Mouse (Mus musculus) regulatory T cell (primary cell): ENCODE results near the gene Stac3.

Experiments
- in situ Hi-C: fragments of 300-600 bp; cut with MboI, MseI; formaldehyde crosslinking; loops from one replicate; pipeline ENCODE4 v1.15.1; 2025; ENCODE audit warnings: high pct_unique_total_duplicates

The Stac3 gene

DNA sequence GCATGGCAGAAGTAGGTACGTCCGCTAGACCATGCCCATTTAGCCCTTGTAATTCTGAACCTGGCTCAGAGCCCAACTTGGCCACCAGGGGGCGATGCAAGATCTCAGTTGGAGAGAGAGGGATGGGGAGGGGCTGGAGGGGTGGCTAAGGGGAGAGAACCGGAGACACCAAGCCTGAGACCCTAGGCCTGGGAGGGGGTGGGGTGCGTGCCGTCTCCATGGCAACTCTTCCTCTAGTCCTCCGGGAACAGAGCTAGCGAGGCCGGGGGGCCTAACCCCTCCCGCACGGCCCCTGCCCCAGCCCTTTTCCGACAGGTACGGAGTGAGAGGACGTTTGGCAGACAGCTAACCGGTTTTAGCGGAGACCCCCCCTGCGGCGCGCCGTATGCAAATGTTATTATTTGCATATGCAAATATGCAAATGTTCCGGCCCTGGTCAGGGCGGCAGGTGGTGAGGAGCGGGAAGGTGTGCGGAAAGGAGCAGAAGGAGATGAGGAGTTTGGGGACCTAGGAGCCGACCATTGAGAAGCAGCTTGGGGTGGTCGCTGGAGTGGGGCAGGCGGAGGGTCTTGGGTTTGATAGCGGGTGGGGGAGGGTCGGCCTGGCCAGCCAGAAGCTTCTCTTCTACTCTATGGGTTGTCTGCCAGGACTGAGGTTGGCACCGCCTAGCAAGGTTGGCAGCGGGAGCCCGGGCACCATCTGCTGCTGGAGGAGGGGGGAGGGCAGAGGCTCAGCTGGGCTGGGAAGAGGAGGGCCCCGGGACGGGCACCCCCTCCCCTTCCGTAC is 7.8 kb downstream of the Stac3 start:
- in situ Hi-C loops = loop anchor here (5.0 kb wide), 1 partner anchor 33 kb away; no protein-coding TSS in a partner anchor

DNA sequence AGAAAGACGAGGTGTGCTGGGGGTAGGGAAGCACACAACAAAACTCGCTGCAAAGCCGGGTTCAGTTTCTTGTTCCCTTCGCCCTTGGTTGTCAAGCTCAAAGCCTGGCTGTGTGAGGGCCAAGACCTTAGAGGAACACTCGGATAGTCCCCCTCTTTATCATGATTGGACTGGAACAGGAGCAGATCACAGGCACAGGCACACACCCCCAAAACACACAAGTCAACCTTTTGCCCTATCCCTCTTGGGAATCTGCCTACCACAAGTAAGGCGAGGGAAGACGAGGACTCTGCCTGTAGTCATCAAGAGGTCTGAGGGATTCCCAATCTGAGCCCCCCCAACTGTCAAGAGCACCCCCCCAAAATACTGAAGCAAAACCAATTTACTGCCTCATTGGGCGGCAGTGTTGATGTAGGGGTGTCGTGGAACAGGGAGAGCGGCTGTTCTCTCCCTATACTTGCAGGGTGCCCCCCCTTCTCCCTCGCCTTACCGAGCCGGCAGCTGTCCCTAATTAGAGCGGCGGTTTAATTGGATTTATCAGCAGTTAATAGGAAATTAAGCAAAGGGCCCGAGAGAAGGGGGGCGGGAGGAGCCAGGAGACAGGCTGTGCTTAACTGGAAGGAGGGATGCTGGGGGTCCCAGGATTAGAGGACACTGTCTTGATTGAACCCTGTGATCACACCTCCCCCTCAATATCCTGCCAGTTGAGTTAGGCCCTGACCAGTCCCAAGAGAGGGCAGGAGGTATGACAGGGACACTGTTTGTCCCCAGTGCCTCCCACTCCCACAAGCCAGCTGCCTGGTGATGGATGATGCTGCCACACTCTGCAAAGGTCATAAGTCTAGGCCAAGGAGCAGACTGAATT is 8.6 kb downstream of the Stac3 start:
- in situ Hi-C loops = loop anchor here (5.0 kb wide), 1 partner anchor 32 kb away; no protein-coding TSS in a partner anchor

DNA sequence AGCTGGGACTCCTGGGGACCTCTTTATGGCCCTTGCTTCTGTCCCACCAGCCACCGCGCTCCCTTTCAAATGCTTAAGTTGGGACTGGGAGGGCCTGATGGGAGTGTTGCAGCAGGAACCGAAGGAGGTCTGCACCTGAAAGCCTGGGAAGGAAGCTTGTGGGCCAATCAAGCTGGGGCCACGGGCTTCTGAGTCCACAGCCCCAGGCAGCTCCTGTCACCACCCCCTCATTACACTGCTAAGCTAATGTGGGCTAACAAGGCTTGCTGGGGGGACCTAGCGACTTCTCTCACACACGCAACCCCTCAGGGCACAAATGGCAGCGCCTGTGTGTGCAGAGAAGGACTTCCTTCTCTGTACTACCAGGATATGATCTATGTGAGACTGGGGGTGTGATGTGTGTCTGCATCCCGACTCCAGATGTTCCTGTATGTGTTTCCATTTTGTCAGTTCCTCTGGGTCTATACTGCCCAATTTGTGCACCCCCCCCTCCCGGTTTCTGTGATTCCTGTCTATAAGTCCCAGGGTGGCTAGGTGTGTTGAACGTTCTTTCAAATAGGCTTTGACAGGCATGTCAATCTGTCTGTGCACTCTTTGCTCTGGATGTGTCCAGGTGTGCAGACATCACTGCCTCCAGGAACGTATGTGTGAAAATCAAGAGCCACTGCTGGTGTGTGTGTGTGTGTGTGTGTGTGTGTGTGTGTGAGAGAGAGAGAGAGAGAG is 9.6 kb downstream of the Stac3 start:
- in situ Hi-C loops = no loop called here

DNA sequence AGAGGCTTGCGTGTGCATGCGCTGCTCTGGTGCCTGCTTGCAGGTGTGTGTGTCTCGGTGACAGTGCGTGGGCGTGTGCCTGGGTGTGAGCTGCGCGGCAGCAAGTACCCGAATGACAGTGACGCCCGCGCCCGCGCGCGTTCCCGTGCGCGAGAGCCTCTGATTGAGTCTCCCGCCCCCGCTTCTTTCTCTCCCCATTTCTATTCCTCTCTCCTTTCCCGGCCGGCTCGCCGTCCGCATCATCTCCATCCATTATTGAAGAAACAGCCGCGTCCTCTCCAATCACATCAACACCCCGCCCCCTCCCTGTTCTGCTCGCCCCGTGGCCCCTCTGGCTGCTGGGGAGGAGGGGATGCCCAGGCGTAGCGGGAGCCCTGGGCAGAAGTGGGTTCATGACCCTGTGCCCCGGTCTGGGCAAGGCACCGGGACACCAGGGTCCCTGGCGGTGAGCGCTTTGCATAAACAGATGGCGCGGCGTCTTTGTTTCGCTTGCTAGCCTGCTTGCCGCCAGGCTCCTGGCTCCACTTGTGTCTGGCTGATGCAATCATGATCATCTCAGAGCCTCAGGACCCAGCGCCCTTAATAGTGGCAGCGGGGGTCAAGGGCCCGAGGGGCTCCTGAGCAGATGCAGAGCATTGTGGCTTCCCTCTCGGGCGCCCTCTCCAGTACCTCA is 10.3 kb downstream of the Stac3 start:
- in situ Hi-C loops = no loop called here

DNA sequence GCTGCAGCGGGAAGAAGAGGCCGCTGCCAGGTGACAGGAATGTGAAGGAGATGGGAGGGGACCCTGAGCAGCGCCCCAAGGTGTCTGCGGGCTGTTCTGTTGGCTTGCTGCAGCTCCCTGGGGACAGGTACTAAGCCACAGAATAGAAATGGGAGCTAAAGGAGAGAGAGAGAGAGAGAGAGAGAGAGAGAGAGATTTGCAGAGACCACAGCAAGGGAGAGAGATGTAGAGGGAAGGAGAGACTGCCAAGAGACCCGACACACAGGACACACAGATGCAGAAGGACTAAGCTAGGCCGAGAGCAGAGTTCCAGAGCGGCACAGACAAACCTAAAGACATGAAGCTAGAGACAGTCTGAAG is 10.8 kb downstream of the Stac3 start:
- in situ Hi-C loops = no loop called here

DNA sequence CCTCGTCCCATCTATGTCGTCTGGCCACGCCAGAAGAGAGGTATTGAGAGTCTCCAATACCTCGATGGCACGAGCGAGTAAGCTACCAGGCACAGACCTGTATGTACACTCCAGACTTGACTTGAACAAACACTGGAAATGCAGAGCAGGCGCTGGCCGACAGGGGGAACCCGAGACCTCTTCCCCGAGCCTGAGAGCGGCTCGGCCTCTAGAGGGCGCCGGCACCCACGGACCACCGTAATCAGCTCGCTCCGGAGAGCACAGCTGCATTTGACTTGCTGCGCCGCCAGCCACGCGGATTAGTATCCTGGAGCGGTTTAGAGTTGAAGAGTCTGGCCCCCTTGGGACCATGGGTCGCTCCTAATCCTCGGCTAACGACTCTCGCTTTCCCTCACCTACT is 11.3 kb downstream of the Stac3 start:
- in situ Hi-C loops = no loop called here

DNA sequence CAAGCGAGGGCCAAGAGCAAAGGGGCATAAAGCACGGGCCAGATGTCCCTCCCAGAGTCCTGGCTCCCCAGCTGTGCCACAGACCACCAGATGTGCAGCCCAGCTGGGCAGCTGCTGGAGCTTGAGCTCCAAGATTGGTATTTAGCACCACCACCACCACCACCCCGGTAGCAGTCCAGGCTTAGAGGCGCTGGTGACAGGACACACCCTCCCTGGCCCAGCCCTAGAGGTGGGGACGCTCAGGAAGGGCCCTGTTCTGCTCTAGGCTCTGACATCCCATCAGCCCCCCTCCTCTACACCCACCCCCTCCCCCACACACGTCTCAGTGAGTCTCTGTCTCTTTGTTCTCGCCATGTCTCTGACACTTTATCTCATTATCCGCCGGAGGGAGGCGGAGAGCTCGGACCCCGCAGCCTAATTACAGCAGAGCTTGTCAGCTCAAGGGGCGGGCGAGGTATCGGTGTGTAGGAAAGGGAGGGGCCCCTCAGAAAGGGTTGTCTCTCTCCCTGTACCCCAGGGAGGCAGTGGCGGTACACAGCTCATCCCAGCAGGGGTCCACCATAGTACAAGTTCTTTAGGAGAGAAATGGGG is 12.1 kb downstream of the Stac3 start:
- in situ Hi-C loops = no loop called here

DNA sequence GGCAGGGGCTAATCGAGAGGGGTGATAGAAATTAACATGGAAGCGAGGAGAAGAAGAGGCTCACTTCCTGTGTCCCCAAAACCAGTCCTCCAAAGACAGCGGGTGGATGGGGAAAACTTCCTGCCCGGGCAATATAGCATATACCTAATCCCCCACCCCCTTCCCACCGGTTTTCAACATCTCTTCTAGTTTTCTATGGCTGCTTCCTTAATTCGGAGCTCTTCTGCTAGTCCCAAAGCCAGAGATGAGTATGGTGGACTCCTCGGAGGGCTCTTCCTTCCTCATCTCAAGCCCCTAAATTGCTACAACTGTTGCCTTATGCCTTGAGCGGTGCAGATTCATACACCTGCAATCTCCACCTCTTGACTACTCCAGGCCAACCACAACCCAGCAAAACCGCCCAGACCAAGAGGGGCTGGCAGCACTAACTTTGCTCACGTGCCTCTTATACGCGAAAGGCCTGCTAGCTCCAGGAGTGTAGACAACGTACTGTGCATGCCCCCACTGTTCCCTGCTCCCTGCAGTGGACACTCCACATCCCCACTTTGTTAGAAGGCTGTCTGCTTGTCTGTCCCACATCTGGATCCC is 12.7 kb downstream of the Stac3 start:
- in situ Hi-C loops = no loop called here

DNA sequence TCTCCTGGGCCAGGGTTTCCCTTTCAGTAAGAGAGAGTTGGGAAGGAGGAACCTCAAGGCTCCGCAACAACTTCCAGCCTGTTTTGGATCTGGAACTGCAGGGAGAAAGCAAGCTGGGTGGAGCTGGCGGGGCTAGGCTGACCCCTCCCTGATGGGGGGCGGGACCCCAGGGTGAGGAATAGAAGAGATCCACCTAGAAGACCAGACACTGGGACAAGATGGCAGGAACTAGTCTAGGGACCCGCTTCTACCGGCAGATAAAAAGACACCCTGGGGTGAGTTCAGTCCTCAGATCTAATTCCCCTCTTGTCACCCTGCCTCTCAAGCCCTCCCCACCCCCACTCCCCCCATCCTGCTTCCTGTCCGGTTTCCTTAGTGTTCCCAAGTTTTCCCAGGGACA is 13.3 kb downstream of the Stac3 start, which contains the start of gene Ndufa4l2:
TSS of gene Ndufa4l2 (plus strand) at position 204 of the 400 bp plus-strand sequence.
- in situ Hi-C loops = no loop called here

DNA sequence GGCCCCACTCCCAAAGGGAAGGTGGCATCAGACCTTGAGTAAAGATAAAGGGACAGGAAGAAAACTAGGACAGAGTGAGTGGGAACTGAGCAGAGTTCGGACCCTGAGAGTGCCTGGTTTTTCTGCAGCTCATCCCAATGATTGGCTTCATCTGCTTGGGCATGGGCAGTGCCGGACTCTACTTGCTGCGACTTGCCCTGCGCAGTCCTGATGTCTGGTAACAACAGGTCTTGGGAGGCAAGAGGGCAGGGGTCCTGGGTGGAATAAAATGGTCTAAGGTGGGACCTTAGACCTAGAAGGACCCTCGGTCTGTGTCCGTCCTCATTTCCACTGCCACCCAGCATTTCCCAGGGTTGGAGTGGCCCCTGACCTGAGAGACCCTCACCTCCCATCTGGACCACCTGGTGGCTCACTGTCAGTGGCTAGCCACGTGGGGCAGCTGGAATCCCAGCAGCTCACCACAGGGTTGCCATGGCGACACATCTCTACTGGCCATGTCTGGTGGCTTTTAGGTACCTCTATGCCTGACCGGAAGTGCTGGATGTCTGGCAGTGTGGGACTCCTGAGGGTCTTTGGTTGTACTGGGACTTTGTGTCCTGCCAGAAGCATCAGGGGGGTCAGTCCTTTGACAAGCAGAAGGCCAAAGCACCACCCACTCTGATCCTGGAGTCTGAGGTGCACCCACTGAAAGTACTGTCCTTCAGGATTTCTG is 13.9 kb downstream of the Stac3 start:
- in situ Hi-C loops = no loop called here

DNA sequence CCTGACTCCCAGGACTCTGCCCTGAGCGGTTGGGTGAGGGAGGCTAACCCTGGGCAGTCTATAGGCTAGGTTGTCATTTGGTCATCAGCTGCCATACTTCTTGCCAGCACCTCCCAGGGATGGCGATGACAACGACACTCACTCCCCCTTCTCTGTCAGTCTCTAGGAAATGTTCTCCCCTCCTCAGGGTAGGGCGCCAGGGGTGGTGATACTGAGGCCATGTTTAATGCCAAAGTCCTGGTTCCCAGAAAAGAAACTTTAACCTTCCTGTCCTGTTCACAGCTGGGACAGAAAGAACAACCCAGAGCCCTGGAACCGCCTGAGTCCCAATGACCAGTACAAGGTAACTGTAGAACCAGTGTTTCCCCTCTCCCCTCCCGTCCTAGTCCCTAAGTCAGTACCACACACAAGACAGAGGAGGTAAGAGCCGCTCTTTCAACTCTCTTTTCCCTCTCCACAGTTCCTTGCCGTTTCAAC is 14.5 kb downstream of the Stac3 start:
- in situ Hi-C loops = no loop called here

DNA sequence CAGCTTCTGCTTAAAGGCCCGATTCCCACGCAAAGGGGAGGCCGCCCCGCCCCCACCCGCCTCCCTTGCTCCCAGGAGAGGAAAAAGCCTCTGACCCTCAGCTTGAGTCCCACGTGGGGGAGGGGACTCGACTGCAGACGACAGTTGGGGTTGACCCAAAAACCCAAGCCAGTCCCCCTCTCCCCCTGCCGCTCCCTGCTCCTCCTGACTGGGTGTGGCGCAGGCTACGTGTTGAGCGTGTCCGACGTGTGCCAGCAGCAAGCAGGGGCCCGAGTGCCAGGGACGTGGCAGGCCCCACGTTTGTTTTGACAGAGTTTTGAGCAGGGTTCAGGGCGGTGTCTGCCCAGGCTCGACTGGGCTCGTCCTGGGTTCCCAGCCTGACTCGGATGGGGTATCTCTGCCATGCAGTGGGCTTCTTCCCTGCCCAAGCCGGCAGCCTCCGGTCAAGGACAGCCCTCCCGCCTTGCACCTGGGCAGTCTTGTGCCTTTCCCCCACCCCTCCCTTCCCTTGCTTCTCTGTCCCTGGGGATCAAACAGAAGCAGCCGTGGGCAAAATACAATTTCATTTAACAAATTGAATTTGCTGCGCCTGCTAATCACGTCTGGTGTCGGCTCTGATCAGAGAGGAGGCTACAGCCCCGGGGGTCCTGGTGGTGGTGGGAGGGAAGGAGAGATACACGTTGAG is 15.2 kb downstream of the Stac3 start:
- in situ Hi-C loops = no loop called here

DNA sequence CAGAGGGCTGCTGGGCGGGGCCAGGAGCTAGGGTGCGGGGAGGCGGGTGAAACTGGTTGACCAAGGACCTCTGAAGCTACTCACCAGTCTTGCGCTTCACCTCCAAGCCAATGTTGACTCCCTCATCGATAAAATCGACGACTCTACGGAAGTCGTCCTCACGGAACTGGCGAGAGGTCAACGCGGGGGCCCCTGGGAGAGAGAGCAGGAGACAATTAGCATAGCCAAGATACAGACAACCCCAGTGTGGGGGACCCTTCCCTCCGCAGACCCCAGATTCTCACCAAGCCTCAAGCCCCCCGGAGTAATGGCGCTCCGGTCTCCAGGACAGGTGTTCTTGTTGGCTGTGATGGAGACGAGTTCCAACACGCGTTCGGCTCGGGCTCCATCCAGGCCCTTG is 16.5 kb downstream of the Stac3 start:
- in situ Hi-C loops = no loop called here

DNA sequence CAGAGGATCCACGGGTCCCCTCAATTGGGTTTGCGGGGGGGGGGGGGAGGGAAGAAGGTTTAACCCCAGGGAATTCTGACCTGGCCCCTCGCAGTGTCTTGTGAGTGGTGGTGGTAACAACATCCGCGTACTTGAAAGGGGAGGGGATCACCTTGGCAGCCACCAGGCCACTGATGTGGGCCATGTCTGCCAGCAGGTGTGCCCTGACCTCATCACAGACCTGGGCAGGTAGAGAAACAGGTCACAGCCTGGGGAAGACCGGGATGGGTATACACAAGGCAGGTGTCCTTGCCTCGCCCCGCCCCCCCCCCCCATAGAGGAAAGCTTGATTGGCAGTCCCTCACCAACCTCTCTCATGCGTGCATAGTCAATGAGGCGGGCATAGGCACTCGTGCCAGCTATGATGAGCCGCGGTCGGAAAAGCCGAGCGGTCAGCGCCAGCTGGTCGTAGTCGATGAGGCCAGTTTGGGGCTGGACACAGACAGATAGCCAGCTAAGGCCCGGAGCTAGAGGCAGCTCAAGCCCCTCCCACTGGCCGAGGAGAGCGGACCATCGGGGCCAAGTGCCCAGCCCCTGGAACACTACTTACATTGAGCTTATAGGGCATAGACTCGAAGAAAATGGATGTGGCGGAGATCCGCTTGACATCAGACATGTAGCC is 17.7 kb downstream of the Stac3 start:
- in situ Hi-C loops = no loop called here

DNA sequence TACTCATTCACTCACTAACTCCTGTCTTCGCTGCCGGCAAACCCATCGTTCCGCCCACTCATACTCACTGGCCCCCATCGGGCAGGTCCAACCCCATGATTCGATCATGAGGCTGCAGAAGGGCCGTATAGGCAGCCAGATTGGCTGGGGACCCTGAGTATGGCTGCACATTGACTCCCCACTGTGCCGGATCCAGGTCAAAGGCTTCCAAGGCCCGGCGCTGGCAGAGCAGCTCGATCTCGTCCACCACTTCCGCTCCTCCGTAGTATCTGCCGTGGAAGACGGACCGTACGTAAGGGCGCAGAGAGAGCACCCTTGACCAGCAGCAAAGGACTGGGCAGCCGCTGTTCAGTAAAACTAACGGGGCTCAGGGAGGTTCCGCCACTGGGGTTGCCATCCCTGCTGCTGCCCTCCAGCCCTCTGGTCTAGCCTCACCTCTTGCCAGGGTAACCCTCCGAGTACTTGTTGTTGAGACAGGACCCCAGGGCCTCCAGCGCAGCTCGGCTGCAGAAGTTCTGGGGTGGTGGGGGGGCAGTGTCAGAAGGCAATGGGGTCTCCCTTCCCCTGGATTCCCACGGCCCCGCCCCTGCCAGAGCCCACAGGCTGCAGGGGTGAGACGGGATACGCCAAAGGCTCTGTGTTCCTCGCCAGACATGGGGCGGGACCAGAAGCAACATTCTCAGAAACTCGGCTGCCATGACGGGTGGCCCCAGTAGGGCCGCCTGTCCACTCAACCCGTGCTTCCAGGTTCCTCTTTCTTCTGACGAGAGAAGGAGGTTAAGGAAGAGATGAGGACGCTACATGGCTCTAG is 18.6 kb downstream of the Stac3 start:
- in situ Hi-C loops = no loop called here

DNA sequence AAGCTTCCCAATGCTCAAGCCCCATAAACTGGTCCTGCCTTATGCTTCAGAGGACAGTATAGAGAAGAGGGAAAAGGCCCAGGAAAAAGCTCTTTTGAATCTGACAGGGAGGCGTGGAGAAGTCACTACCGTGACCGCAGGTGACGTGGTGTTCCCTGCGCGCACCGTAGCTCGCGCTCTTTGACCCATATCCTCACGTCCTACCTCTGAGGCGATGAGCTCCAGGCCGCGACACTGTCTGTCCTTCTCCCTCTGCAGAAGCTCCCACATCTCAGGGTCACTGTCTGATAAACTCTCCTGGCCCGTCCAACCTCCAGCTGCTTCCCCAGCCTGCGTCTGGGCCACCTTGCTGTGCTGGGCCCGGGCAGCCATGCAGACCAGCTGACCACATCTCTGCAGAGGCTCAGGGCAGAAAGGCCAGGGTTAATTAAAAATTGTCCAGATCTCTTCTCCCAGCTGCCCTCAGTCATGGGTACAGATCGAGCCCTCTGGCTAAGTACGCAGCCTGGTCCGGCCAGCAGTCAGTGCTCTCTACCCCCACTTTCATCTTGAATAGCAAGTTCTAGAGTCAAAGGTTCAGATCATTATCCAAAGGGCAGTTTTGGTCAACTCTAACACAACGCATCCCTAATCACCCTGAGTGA is 19.4 kb downstream of the Stac3 start:
- in situ Hi-C loops = no loop called here

DNA sequence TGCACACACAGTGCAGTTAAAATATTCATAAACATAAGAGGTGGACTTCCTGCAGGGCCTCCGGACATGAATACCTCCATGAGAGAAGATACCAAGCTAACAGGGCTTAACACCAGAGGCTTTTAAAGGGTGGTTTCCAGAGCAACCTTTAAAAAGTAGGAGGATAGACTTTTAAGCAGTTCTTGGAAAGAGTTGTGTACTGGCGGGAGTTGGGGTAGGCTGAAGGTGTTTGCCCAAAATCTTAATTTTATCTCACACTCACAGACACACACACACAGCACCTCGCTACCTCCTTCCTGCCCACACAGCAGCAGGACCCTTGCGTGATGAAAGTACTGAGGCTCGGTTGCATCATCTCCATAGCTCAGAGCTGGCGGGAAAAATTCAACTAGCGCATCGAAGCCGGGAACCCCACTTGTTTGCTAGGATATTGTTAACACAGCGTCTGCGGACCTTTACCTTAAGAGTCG is 20.2 kb downstream of the Stac3 start:
- in situ Hi-C loops = no loop called here
